Mouse (Mus musculus) midbrain, postnatal 0 days (tissue): ENCODE data around the gene Shisa5. TPM values are rescaled to one million over a fixed set of nuclear protein-coding genes. Genes with fewer than 3 reads are reported as not detected.

ENCODE experiments used
- ATAC-seq: fragments of 200-750 bp; cut with Nextera tagmentation; 2 replicates; pipeline ENCODE4 v1.8.0; 2017; ENCODE audit warnings: moderate number of reproducible peaks, mild to moderate bottlenecking, moderate TSS enrichment, moderate library complexity; ENCODE audit not compliant: low FRiP score
- DNase-seq: peaks from one replicate; pipeline ENCODE4 v3.0.0-alpha.2; 2015; ENCODE audit warnings: low spot score
- H3K27ac ChIP-seq: fragments of 300-500 bp; sonication (generic); 2 replicates; pipeline ENCODE4 v1.5.1; 2014; ENCODE audit warnings: low read depth, mild to moderate bottlenecking, low read length, mixed read lengths
- H3K27me3 ChIP-seq: fragments of 300-500 bp; sonication (generic); 2 replicates; pipeline ENCODE4 v1.6.1; 2014; ENCODE audit warnings: low read length, control low read depth, mixed read lengths; ENCODE audit not compliant: insufficient read depth
- H3K36me3 ChIP-seq: fragments of 300-500 bp; sonication (generic); 2 replicates; pipeline ENCODE4 v1.6.1; 2014; ENCODE audit warnings: low read length, control low read depth, mixed read lengths; ENCODE audit not compliant: insufficient read depth
- H3K4me1 ChIP-seq: fragments of 300-500 bp; sonication (generic); 2 replicates; pipeline ENCODE4 v1.6.1; 2014; ENCODE audit warnings: mild to moderate bottlenecking, control low read depth, antibody characterized with exemption, low read length, mixed read lengths; ENCODE audit not compliant: insufficient read depth
- H3K4me2 ChIP-seq: fragments of 300-500 bp; sonication (generic); 2 replicates; pipeline ENCODE4 v1.6.1; 2014; ENCODE audit warnings: low read depth, mild to moderate bottlenecking, low read length, mixed read lengths; ENCODE audit not compliant: poor library complexity, severe bottlenecking
- H3K4me3 ChIP-seq: fragments of 300-500 bp; sonication (generic); 2 replicates; pipeline ENCODE4 v1.5.1; 2014; ENCODE audit warnings: low read depth, mild to moderate bottlenecking, low read length, moderate library complexity
- H3K9ac ChIP-seq: fragments of 300-500 bp; sonication (generic); replicated peaks from 2 replicates; pipeline ENCODE4 v1.6.1; 2014; ENCODE audit warnings: mild to moderate bottlenecking, low read length, moderate library complexity, mixed read lengths; ENCODE audit not compliant: poor library complexity, severe bottlenecking
- H3K9me3 ChIP-seq: fragments of 300-500 bp; sonication (generic); 2 replicates; pipeline ENCODE4 v1.6.1; 2016; ENCODE audit warnings: low read length, control low read depth
- CTCF ChIP-seq: IDR thresholded peaks from 2 replicates; pipeline ENCODE4 v1.5.1; 2016; ENCODE audit warnings: antibody characterized with exemption, mild to moderate bottlenecking
- WGBS: fragments of 180-500 bp; shearing (Covaris S2); extraction: QIAGEN DNeasy Blood & Tissue Kit; methylation state at CpG from one replicate; pipeline ENCODE4 v1.1.7; 2014; 5-methylcytosine and 5-hydroxymethylcytosine counted together
- polyA plus RNA-seq: library from polyadenylated mRNA; unstranded; fragments of >200 nt; fragmentation: Nextera tagmentation; extraction: Ambion mirVana; gene quantifications from 2 replicates; pipeline ENCODE4 v1.2.1, GENCODE M21; 2015
- total RNA-seq: library from RNA; depleted of rRNA; stranded (reverse); fragments of >200 nt; gene quantifications from 2 replicates; pipeline ENCODE4 v1.2.3, GENCODE M21; 2014

Shisa5 gene
- total and polyA plus RNA-seq, 2 experiments from 2014 or later = 75.0 to 79.7 TPM

GRCm38 (mm10) chr9:109050674-109050997 lies 12.3 kb downstream of the Shisa5 start:
- Histone ChIP-seq H3K36me3 (no peaks in the 10 kb centered on the region), H3K4me1 (peaks cover 6% of the 10 kb centered on the region), H3K9ac (no peak overlapping the region), H3K27me3 (no peaks in the 10 kb centered on the region), H3K27ac (no peak overlapping the region), H3K4me2 (no peak overlapping the region), H3K9me3 (no peaks in the 10 kb centered on the region), H3K4me3 (no peak overlapping the region)
- 85% methylated on average over 3 of the region's 3 CpGs for WGBS
- DNase-seq (no peak), ATAC-seq (no peak)
- no peak for TF ChIP-seq CTCF

DNA sequence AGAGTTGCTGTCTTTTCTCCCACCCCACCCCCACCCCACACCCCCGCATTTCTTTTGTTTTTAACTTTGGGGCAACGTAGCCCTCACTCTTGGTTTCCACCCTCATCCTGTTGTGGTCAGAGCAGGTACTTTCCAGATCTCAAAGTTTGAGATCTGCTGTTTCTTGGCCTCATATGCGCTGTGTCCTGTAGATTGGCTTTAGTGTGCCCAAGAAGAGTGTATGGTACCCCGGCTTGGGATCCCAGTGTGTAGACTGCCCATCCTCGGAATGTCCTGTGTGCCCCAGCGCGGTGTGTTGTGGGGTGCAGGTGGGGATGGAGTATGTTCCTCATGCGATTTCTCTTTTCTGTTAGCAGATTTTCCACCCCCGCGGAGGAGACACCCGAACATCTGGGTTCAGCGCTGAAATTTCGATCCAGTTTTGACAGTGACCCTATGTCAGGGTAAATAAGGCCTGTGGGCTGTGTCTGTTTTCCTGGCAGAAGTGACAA lies 12.7 kb downstream of the Shisa5 start:
- no peak overlapping the region for H3K4me3 ChIP-seq
- no peak for ATAC-seq
- WGBS = 92% methylated on average over 13 of the region's 13 CpGs
- no peak for TF ChIP-seq CTCF
- no peaks in the 10 kb centered on the region for H3K9me3 ChIP-seq
- H3K4me2 ChIP-seq = no peak overlapping the region
- no peaks in the 10 kb centered on the region for H3K36me3 ChIP-seq
- H3K27me3 ChIP-seq = no peaks in the 10 kb centered on the region
- no peak for DNase-seq
- H3K4me1 ChIP-seq = peaks cover 6% of the 10 kb centered on the region
- no peak overlapping the region for H3K9ac ChIP-seq
- no peak overlapping the region for H3K27ac ChIP-seq

DNA sequence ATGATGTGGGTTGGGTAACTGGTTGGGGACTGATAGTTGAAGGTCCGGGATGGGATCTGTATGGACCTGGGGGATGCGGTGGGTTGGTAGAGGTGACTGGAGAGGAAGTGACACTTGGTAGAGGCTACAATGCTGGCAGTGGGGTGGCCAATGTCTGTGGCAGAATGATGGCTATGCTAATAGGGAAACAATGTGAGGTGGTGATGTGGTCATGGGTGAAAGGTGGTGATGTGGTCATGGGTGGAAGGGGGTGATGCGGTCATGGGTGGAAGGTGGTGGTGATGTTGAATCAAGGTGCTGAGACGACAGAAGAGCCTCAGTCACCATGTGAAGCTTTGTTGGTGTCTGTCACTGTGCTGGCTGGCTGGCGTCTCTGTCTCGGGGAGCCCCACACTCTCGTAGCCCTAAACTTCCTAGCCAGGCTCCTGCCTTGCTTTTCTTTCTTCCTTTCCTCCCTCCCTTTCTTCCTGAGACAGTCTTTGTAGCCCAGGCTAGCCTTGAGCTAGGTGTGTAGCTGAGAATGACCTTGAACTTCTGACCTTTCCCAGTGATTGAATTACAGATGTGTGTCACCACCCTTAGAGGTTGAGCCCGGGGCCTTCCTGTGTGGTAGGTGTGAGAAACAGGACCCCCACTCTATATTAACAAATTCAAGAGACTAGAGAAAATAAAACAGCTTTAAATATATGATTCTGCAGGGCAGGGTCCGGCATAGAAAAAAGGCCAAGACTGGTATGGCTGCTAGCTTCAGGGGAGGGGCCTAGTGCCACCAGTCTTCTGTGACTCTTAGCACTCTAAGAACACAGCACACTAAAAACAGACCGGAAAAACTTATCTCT lies 13.5 kb downstream of the Shisa5 start:
- H3K27ac ChIP-seq = no peak overlapping the region
- DNase-seq (no peak), ATAC-seq (no peak)
- no peaks in the 10 kb centered on the region for H3K27me3 ChIP-seq
- H3K9ac ChIP-seq = no peak overlapping the region
- 0 out of 2 replicates have a peak, but pooled peaks cover 4% of the 10 kb centered on the region for H3K36me3 ChIP-seq
- H3K9me3 ChIP-seq = no peaks in the 10 kb centered on the region
- no peak overlapping the region for H3K4me2 ChIP-seq
- WGBS = 94% methylated on average over 10 of the region's 10 CpGs
- no peak for TF ChIP-seq CTCF
- H3K4me1 ChIP-seq = peaks cover 6% of the 10 kb centered on the region
- H3K4me3 ChIP-seq = no peak overlapping the region

GRCm38 (mm10) chr9:109052490-109053260 lies 14.3 kb downstream of the Shisa5 start:
- H3K9ac ChIP-seq = no peak overlapping the region
- no peak for TF ChIP-seq CTCF
- ATAC-seq (no peak), DNase-seq (no peak)
- no peak overlapping the region for H3K4me3 ChIP-seq
- 88% methylated on average over 9 of the region's 9 CpGs for WGBS
- no peaks in the 10 kb centered on the region for H3K27me3 ChIP-seq
- H3K9me3 ChIP-seq = no peaks in the 10 kb centered on the region
- no peak overlapping the region for H3K27ac ChIP-seq
- peaks cover 8% of the 10 kb centered on the region for H3K36me3 ChIP-seq
- H3K4me1 ChIP-seq = peaks cover 6% of the 10 kb centered on the region
- H3K4me2 ChIP-seq = no peak overlapping the region

- Histone ChIP-seq H3K4me2 (no peak overlapping the region), H3K4me1 (peaks cover 6% of the 10 kb centered on the region), H3K9ac (no peak overlapping the region), H3K27me3 (no peaks in the 10 kb centered on the region), H3K36me3 (peaks cover 15% of the 10 kb centered on the region), H3K27ac (no peak overlapping the region), H3K9me3 (no peaks in the 10 kb centered on the region), H3K4me3 (no peak overlapping the region)
- TF ChIP-seq CTCF = no peak
- 80% methylated on average over 3 of the region's 3 CpGs for WGBS
- DNase-seq = no peak
- no peak for ATAC-seq
Measured at GRCm38 (mm10) chr9:109053366-109053765, 15.0 kb downstream of the Shisa5 start.

DNA sequence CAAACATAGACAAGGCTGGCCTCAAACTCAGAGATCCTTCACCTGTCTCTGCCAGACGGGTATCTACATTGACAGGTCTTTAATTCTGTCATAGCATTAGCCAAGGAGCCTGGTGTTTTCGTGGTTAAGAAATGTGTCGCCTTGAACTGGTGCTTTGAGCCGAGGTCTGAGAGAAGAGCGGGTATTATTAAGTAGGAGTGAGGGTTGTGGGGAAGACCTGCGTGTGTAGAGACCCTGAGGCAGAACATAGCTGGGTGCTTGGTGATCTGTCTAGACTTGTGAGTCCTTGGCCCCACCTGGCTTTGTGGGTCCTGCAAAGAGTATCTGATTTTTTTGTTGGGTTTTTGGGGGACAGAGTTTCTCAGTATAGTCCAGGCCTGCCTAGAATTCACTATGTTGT lies 15.5 kb downstream of the Shisa5 start:
- Histone ChIP-seq H3K9ac (no peak overlapping the region), H3K9me3 (no peaks in the 10 kb centered on the region), H3K4me1 (peaks cover 7% of the 10 kb centered on the region), H3K27ac (peak overlapping the region; percentile 67; the same call in 1 of the 2 replicates), H3K4me2 (no peak overlapping the region), H3K27me3 (no peaks in the 10 kb centered on the region), H3K4me3 (no peak overlapping the region), H3K36me3 (peaks cover 15% of the 10 kb centered on the region)
- ATAC-seq (no peak), DNase-seq (no peak)
- TF ChIP-seq CTCF = no peak
- WGBS = 74% methylated on average over 6 of the region's 6 CpGs
